In genomic region chr5:147497714-147498113, GRCm38 (mm10) we compare ENCODE assay signal across 13 mouse cellular contexts.
"Had no signal": no experiment of that assay in that cellular context is flagged by ENCODE, and none has a peak within 500 bp of the region (broad histone marks: within the 10 kb centered on the region; RNA-seq: fewer than 3 reads in every experiment).

No protein-coding gene starts in this region.

- ATAC-seq: liver, embryonic 12.5 days; midbrain, embryonic 15.5 days had no signal

- H3K27ac ChIP-seq: kidney, postnatal 0 days; limb, embryonic 15.5 days; liver, embryonic 12.5 days; midbrain, embryonic 10.5 days; midbrain, embryonic 15.5 days had no signal

- H3K27me3 ChIP-seq: limb, embryonic 15.5 days; liver, embryonic 12.5 days; midbrain, embryonic 15.5 days had no signal

- H3K4me2 ChIP-seq: limb, embryonic 15.5 days; liver, embryonic 12.5 days; lung, embryonic 14.5 days; midbrain, embryonic 15.5 days had no signal

- DNase-seq: kidney, postnatal 4 days; left cerebral cortex, postnatal 4 days; lung, embryonic 14.5 days; lung, postnatal 10 days; lung, postnatal 4 days; right cerebral cortex, adult 18-20 months; right cerebral cortex, postnatal 25 days; thymus, postnatal 36 days had no signal

- H3K4me1 ChIP-seq: midbrain, embryonic 10.5 days; midbrain, embryonic 15.5 days had no signal

- H3K9me3 ChIP-seq: limb, embryonic 15.5 days; liver, embryonic 12.5 days; midbrain, embryonic 10.5 days; midbrain, embryonic 15.5 days had no signal

- H3K4me3 ChIP-seq: limb, embryonic 15.5 days; liver, embryonic 12.5 days; midbrain, embryonic 10.5 days; midbrain, embryonic 15.5 days had no signal

- H3K9ac ChIP-seq: limb, embryonic 15.5 days; liver, embryonic 12.5 days; lung, embryonic 14.5 days; midbrain, embryonic 15.5 days had no signal

- H3K36me3 ChIP-seq: midbrain, embryonic 15.5 days had no signal
